Mouse (Mus musculus) left cerebral cortex, adult 18-20 months (tissue): ENCODE measurements around the gene Gm42791. TPM values are rescaled to one million over a fixed set of nuclear protein-coding genes. Genes with fewer than 3 reads are reported as not detected.

Source experiments
- DNase-seq, 2 experiments: peaks; one replicate each; pipeline ENCODE4 v3.0.0; 2021 to 2022; ENCODE audit warnings: low spot score in 2 of 2, mixed read lengths in 1 of 2
- long read RNA-seq, 2 experiments: library from polyadenylated mRNA; stranded (forward); transcript quantifications; one replicate each; pipeline ENCODE4 v2.0.0; 2021
- total RNA-seq, 2 experiments: library from RNA; stranded (reverse); gene quantifications; 2 replicates each; pipeline ENCODE4 v1.2.3; 2021

Gm42791 gene
- 10 to 100 TPM; 31.6 to 40.1 TPM for total RNA-seq
- long read RNA-seq, experiment 1: 0 reads
- long read RNA-seq, experiment 2: 0 reads

- peak; percentile 92 to 94 for DNase-seq
These were observed at the start of gene Gm42791 for GRCm38 (mm10) chr5:148994706-148995414. Gene Gm42791 (minus strand): TSS chr5:148995147.

GRCm38 (mm10) chr5:149044067-149044466 lies 49.1 kb upstream of the Gm42791 start:
- no peak for DNase-seq

GRCm38 (mm10) chr5:149043240-149043639 lies 48.3 kb upstream of the Gm42791 start:
- DNase-seq: no peak

- DNase-seq: no peak
These were observed 44.9 kb upstream of the Gm42791 start for GRCm38 (mm10) chr5:149039825-149040224.

- no peak for DNase-seq
These were observed 42.8 kb upstream of the Gm42791 start for GRCm38 (mm10) chr5:149037729-149038128.

- no peak for DNase-seq
These were observed 42.0 kb upstream of the Gm42791 start for GRCm38 (mm10) chr5:149036920-149037319.

GRCm38 (mm10) chr5:149032438-149032837 lies 37.5 kb upstream of the Gm42791 start:
- DNase-seq: no peak

GRCm38 (mm10) chr5:149031199-149031750 lies 36.3 kb upstream of the Gm42791 start:
- DNase-seq: peak; percentile 45 to 52

GRCm38 (mm10) chr5:149030103-149030502 lies 35.2 kb upstream of the Gm42791 start:
- no peak for DNase-seq

GRCm38 (mm10) chr5:149028394-149028793 lies 33.4 kb upstream of the Gm42791 start:
- no peak for DNase-seq

GRCm38 (mm10) chr5:149027389-149027788 lies 32.4 kb upstream of the Gm42791 start:
- DNase-seq: no peak

GRCm38 (mm10) chr5:149021120-149021519 lies 26.2 kb upstream of the Gm42791 start:
- DNase-seq: no peak

- no peak for DNase-seq
These were observed 25.7 kb upstream of the Gm42791 start for GRCm38 (mm10) chr5:149020681-149021062.

GRCm38 (mm10) chr5:149020059-149020680 lies 25.2 kb upstream of the Gm42791 start:
- no peak for DNase-seq

GRCm38 (mm10) chr5:149017666-149018415 lies 22.9 kb upstream of the Gm42791 start:
- no peak for DNase-seq

GRCm38 (mm10) chr5:149017181-149017580 lies 22.2 kb upstream of the Gm42791 start:
- no peak for DNase-seq

- no peak for DNase-seq
These were observed 21.3 kb upstream of the Gm42791 start for GRCm38 (mm10) chr5:149016261-149016660.

- peak in 1 of 2 experiments; percentile 25 for DNase-seq
These were observed 20.6 kb upstream of the Gm42791 start for GRCm38 (mm10) chr5:149015335-149016201.

GRCm38 (mm10) chr5:149014600-149015268 lies 19.8 kb upstream of the Gm42791 start:
- peak in 1 of 2 experiments; percentile 48 for DNase-seq
